Mouse (Mus musculus) heart, postnatal 0 days (tissue): Measurements from ENCODE around the gene Susd5.

Experiments
- CTCF ChIP-seq: IDR thresholded peaks from 2 replicates; pipeline ENCODE4 v1.5.1; 2016; ENCODE audit warnings: antibody characterized with exemption, control low read depth, low read depth
- EP300 ChIP-seq: IDR thresholded peaks from 2 replicates; pipeline ENCODE4 v1.6.1; 2016; ENCODE audit warnings: antibody characterized with exemption, low read depth

- TF ChIP-seq EP300 (no peak), CTCF (no peak)
Measured at GRCm38 (mm10) chr9:114022141-114022540, 34.8 kb upstream of the Susd5 start.
